Mouse (Mus musculus) limb, embryonic 13.5 days (tissue): Measurements from ENCODE around the gene Slc39a11. TPM values are rescaled to one million over a fixed set of nuclear protein-coding genes. Genes with fewer than 3 reads are reported as not detected.

Source experiments
- ATAC-seq: fragments of 200-750 bp; cut with Nextera tagmentation; 2 replicates; pipeline ENCODE4 v1.8.0; 2017; ENCODE audit warnings: low read depth, moderate number of reproducible peaks, moderate TSS enrichment; ENCODE audit not compliant: low FRiP score
- H3K27ac ChIP-seq: fragments of 300-500 bp; sonication (generic); 2 replicates; pipeline ENCODE4 v1.5.1; 2015; ENCODE audit warnings: inconsistent platforms, mild to moderate bottlenecking, moderate library complexity
- H3K27me3 ChIP-seq: fragments of 300-500 bp; sonication (generic); 2 replicates; pipeline ENCODE4 v1.6.1; 2015; ENCODE audit warnings: mild to moderate bottlenecking, inconsistent platforms
- H3K36me3 ChIP-seq: fragments of 300-500 bp; sonication (generic); 2 replicates; pipeline ENCODE4 v1.6.1; 2015; ENCODE audit warnings: inconsistent platforms, mild to moderate bottlenecking, moderate library complexity
- H3K4me1 ChIP-seq: fragments of 300-500 bp; sonication (generic); 2 replicates; pipeline ENCODE4 v1.6.1; 2015; ENCODE audit warnings: inconsistent platforms
- H3K4me2 ChIP-seq: fragments of 300-500 bp; sonication (generic); replicated peaks from 2 replicates; pipeline ENCODE4 v1.6.1; 2015; ENCODE audit warnings: inconsistent platforms, mild to moderate bottlenecking, moderate library complexity
- H3K4me3 ChIP-seq: fragments of 300-500 bp; sonication (generic); 2 replicates; pipeline ENCODE4 v1.5.1; 2015; ENCODE audit warnings: moderate library complexity, mild to moderate bottlenecking, inconsistent platforms
- H3K9ac ChIP-seq: fragments of 300-500 bp; sonication (generic); 2 replicates; pipeline ENCODE4 v1.6.1; 2015; ENCODE audit warnings: mild to moderate bottlenecking, inconsistent platforms
- H3K9me3 ChIP-seq: fragments of 300-500 bp; sonication (generic); 2 replicates; pipeline ENCODE4 v1.6.1; 2016; ENCODE audit warnings: inconsistent platforms
- WGBS: fragments of 180-500 bp; shearing (Covaris S2); methylation state at CpG from one replicate; pipeline ENCODE4 v1.1.7; 2015; 5-methylcytosine and 5-hydroxymethylcytosine counted together
- polyA plus RNA-seq: library from polyadenylated mRNA; unstranded; fragments of >200 nt; fragmentation: Nextera tagmentation; extraction: Ambion mirVana; gene quantifications from 2 replicates; pipeline ENCODE4 v1.2.1, GENCODE M21; 2015

Slc39a11 gene
- polyA plus RNA-seq, 1 experiment from 2014 or later, result 26.4 TPM

- Histone ChIP-seq H3K36me3 (no peaks in the 10 kb centered on the region), H3K4me1 (no peaks in the 10 kb centered on the region), H3K9me3 (no peaks in the 10 kb centered on the region), H3K4me3 (no peak overlapping the region), H3K27me3 (peaks cover 1% of the 10 kb centered on the region; the same call in 1 of the 2 replicates), H3K9ac (no peak overlapping the region), H3K27ac (no peak overlapping the region), H3K4me2 (no peak overlapping the region)
- 57% methylated on average over 4 of the region's 4 CpGs for WGBS
- ATAC-seq, result no peak
Observed at GRCm38 (mm10) chr11:113627785-113628184, 22.1 kb downstream of the Slc39a11 start.

- Histone ChIP-seq H3K4me1 (no peaks in the 10 kb centered on the region), H3K4me3 (no peak overlapping the region), H3K4me2 (no peak overlapping the region), H3K27ac (no peak overlapping the region), H3K27me3 (peaks cover 17% of the 10 kb centered on the region), H3K9me3 (no peaks in the 10 kb centered on the region), H3K36me3 (no peaks in the 10 kb centered on the region), H3K9ac (no peak overlapping the region)
- no peak for ATAC-seq
- WGBS, result 92% methylated on average over 18 of the region's 18 CpGs
Observed at GRCm38 (mm10) chr11:113625437-113625836, 24.4 kb downstream of the Slc39a11 start.

DNA sequence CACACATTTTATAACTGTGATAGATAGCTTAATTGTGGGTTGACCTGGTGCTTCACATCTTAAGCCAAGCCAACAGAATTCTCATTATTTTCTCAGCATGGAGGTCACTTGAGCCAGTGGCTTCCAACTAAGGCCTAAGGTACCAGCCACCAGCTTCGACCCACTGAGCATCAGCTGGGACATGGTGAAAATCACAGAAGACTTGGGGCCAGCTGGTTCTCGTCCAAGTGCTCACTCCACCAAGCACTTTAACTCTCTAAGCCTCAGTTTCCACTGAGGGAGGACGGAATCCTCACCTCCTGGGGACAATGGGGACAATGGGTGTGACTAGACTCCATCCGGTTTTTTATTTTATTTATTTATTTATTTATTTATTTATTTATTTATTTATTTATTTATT, 27.9 kb downstream of the Slc39a11 start:
- no peak overlapping the region for H3K27ac ChIP-seq
- WGBS, result 80% methylated on average over 4 of the region's 4 CpGs
- no peaks in the 10 kb centered on the region for H3K9me3 ChIP-seq
- no peak overlapping the region for H3K4me2 ChIP-seq
- H3K4me1 ChIP-seq, result peaks cover 25% of the 10 kb centered on the region
- H3K9ac ChIP-seq, result no peak overlapping the region
- H3K4me3 ChIP-seq, result no peak overlapping the region
- no peak for ATAC-seq
- H3K36me3 ChIP-seq, result no peaks in the 10 kb centered on the region
- peaks cover 51% of the 10 kb centered on the region for H3K27me3 ChIP-seq

- Histone ChIP-seq H3K9me3 (no peaks in the 10 kb centered on the region), H3K9ac (no peak overlapping the region), H3K4me1 (peaks cover 25% of the 10 kb centered on the region), H3K27ac (no peak overlapping the region), H3K4me3 (no peak overlapping the region), H3K27me3 (peaks cover 56% of the 10 kb centered on the region), H3K4me2 (no peak overlapping the region), H3K36me3 (no peaks in the 10 kb centered on the region)
- WGBS, result 56% methylated on average over 2 of the region's 2 CpGs
- ATAC-seq, result no peak
Observed at GRCm38 (mm10) chr11:113621001-113621400, 28.9 kb downstream of the Slc39a11 start.

GRCm38 (mm10) chr11:113619420-113620080, 30.3 kb downstream of the Slc39a11 start:
- H3K27ac ChIP-seq, result no peak overlapping the region
- no peak for ATAC-seq
- WGBS, result 2% methylated on average over 31 of the region's 31 CpGs
- peaks cover 25% of the 10 kb centered on the region for H3K4me1 ChIP-seq
- peak overlapping the region; percentile 52 for H3K4me3 ChIP-seq
- H3K9me3 ChIP-seq, result no peaks in the 10 kb centered on the region
- H3K9ac ChIP-seq, result peak overlapping the region; percentile 61
- H3K27me3 ChIP-seq, result peaks cover 56% of the 10 kb centered on the region
- peak overlapping the region; percentile 97 for H3K4me2 ChIP-seq
- no peaks in the 10 kb centered on the region for H3K36me3 ChIP-seq

DNA sequence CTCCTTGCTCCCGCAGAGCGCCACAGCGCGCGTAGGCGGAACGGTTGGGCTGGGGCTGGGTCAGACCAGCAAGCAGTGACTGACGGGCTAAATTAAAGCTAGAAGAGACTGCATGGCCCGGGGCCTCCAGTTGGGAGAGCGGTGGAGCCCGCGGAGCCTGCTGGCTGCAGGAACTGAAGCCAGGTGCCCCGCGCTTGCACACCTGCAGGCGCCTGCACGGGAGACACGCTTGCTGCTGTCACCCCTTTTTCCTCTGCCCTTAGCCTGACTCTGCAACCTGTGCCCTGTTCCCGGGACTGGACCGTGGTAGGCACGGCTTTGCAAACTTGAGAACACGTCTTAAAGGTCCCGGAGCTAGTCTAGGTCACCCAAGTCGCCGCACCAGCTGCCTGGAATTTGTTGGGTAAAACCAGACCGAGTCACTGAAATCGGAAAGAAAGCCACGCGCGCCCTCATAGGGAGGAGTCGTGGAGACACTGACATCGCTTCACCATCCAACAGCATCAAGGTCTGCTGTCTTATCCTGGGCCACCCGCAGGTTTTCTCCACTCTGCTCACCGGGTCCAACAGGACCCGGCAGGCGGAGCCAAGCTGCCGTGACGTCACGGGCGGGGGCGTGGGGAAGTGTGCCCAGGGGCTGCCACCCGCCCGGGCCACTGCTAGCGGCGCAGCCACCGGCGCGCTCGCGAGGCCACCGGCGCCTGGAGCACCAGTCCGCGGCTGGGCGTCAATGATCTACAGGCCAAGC, 31.0 kb downstream of the Slc39a11 start, which contains the start of gene Sstr2:
Sstr2 (plus strand) TSS at position 671 of the 748 bp plus-strand sequence.
- H3K4me2 ChIP-seq, result peak within 1 kb of the TSS; percentile 97
- no peaks in the 10 kb centered on the region for H3K9me3 ChIP-seq
- H3K27ac ChIP-seq, result no peak within 1 kb of the TSS
- peaks cover 58% of the 10 kb centered on the region for H3K27me3 ChIP-seq
- peak; percentile 55; the same call in 1 of the 2 replicates for ATAC-seq
- peaks cover 25% of the 10 kb centered on the region for H3K4me1 ChIP-seq
- H3K4me3 ChIP-seq, result peak within 1 kb of the TSS; percentile 52
- H3K9ac ChIP-seq, result peak within 1 kb of the TSS; percentile 61
- no peaks in the 10 kb centered on the region for H3K36me3 ChIP-seq
- WGBS, result under 1% methylated on average over 54 of the region's 54 CpGs

DNA sequence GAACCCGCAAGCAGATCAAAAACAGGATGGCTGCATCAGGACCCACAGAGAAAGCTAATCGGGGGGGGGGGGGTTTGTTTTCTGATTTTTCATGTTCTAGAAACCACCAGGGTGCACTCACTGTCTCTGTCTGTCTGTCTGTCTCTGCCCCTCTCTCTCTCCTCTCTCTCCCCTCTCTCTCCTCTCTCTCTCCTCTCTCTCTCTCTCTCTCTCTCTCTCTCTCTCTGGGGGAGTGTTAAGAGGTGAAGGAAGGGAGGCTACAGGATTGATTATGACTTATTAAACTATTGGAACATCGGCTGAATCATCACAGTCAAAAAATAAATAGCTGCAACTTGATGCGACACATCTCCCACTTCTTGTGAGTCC, 31.6 kb downstream of the Slc39a11 start:
- Histone ChIP-seq H3K9me3 (no peaks in the 10 kb centered on the region), H3K27me3 (peaks cover 62% of the 10 kb centered on the region), H3K4me2 (peak overlapping the region; percentile 97), H3K36me3 (no peaks in the 10 kb centered on the region), H3K9ac (peak overlapping the region; percentile 61; the same call in 1 of the 2 replicates), H3K27ac (no peak overlapping the region), H3K4me1 (peaks cover 25% of the 10 kb centered on the region), H3K4me3 (peak overlapping the region; percentile 52)
- 20% methylated on average over 4 of the region's 4 CpGs for WGBS
- ATAC-seq, result no peak

GRCm38 (mm10) chr11:113617132-113617911, 32.6 kb downstream of the Slc39a11 start:
- Histone ChIP-seq H3K4me3 (no peak overlapping the region), H3K27ac (no peak overlapping the region), H3K4me1 (peaks cover 26% of the 10 kb centered on the region), H3K4me2 (no peak overlapping the region; the same call in 1 of the 2 replicates), H3K9ac (no peak overlapping the region), H3K36me3 (no peaks in the 10 kb centered on the region), H3K27me3 (peaks cover 64% of the 10 kb centered on the region), H3K9me3 (no peaks in the 10 kb centered on the region)
- ATAC-seq, result no peak
- WGBS, result 53% methylated on average over 14 of the region's 14 CpGs

DNA sequence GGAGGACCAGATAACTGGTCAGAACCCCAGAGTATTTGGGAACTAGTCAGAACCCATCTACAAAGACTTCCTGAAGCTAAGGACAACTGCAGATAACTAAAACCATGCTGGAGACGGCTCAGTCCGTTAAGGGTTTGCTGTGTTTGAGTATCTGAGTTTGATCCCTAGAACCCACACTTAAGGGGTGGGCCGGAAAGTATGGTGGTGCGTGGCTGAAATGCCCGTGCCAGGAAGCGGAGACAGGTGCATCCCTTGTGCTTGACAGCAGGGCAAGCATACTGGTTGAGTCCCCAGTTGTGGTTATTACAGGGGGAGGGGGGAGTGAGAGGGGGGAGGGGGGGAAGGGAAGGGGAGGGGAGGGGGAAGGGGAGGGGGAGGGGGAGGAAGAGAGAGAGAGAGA, 35.4 kb downstream of the Slc39a11 start:
- H3K9me3 ChIP-seq, result no peaks in the 10 kb centered on the region
- H3K4me3 ChIP-seq, result no peak overlapping the region
- no peak overlapping the region for H3K9ac ChIP-seq
- H3K27ac ChIP-seq, result no peak overlapping the region
- no peak overlapping the region for H3K4me2 ChIP-seq
- ATAC-seq, result no peak
- no peaks in the 10 kb centered on the region for H3K36me3 ChIP-seq
- H3K4me1 ChIP-seq, result peaks cover 37% of the 10 kb centered on the region
- H3K27me3 ChIP-seq, result peaks cover 37% of the 10 kb centered on the region
- 74% methylated on average over 6 of the region's 6 CpGs for WGBS

DNA sequence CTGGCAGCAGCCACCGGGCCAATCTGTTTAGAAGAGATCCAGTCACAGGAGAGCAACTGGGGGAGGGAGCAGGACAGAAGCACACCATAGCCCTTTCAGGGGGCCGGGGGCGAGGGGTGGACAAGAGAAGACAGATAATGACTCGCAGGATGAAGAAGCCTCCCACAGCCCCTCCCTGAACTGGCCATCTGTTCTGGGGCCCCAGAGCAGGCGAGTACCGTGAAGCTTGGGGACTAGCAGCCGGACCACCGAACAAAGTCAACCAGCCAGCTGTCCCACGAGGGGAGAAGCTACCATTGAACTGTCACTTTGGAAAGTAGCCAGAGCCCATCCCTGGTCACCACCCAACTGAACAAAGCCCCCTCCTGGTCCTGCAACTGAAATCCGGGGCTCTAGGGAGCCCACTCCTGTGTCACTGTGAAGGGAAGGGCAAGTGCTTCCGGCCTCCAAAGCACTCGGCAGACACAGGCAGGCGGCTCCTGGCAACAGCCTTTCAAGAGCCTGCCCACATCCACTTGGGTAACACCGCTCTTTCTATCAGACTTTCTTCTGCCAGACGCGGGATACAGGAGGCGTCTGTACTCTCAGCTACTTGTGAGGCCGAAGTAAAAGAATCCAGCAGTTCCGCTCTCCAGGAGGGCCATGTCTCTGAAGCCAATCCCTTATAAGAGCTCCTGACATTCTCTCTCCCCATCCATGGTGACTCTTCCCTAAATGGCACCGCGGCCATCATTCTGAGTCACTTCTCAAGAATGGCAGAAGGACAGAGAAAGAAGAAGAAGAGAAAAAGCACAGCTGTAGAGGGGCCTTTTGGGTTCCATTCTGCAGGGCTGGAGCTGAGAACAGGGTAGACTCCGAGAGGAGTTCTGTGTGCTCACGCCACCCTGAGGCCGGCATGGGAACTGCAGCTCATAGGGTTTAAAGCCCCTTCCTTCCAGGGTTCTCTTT, 37.9 kb downstream of the Slc39a11 start:
- 18% methylated on average over 24 of the region's 24 CpGs for WGBS
- H3K9me3 ChIP-seq, result no peaks in the 10 kb centered on the region; the same call in 1 of the 2 replicates
- H3K4me3 ChIP-seq, result no peak overlapping the region
- no peak overlapping the region for H3K9ac ChIP-seq
- ATAC-seq, result peak; percentile 32; the same call in 1 of the 2 replicates
- H3K27ac ChIP-seq, result peak overlapping the region; percentile 33; the same call in 1 of the 2 replicates
- H3K4me1 ChIP-seq, result peaks cover 19% of the 10 kb centered on the region
- peak overlapping the region; percentile 42 for H3K4me2 ChIP-seq
- peaks cover 12% of the 10 kb centered on the region for H3K27me3 ChIP-seq
- H3K36me3 ChIP-seq, result no peaks in the 10 kb centered on the region

DNA sequence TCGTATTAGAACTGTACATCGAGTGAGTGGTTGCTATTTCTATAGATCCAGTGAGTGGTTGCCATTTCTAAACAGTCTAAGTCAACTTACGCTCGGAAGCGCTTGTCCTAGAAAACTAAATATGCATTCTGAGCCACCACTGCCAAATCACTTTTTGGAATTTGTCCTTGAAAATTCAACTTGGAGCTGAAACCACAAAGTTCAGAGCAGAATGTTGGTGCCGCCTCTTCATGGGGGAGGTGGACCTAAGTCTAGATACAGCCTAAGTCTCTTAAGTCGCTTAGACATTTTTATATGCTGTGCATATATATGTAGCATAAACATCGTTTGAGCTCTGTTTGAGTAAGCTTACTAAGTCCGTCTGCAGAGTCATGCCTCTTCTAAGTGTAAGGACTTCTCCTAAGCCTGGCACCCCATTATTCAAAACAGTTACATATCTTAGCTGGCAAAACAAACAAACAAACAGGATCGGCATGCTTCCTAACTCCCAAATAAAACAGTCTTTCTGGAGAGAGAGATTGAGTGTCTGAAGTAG, 38.7 kb downstream of the Slc39a11 start:
- Histone ChIP-seq H3K36me3 (no peaks in the 10 kb centered on the region), H3K9me3 (peaks cover 1% of the 10 kb centered on the region; the same call in 1 of the 2 replicates), H3K4me1 (peaks cover 19% of the 10 kb centered on the region), H3K4me3 (no peak overlapping the region), H3K27me3 (peaks cover 7% of the 10 kb centered on the region), H3K9ac (no peak overlapping the region), H3K4me2 (no peak overlapping the region), H3K27ac (no peak overlapping the region)
- no peak for ATAC-seq
- 82% methylated on average over 10 of the region's 10 CpGs for WGBS
